Mouse (Mus musculus) forebrain, embryonic 11.5 days (tissue): ENCODE results near the gene Gm9045. TPM values are rescaled to one million over a fixed set of nuclear protein-coding genes. Genes with fewer than 3 reads are reported as not detected.
"Not testable (repeated sequence)": the region's sequence is repeated elsewhere in the genome, so short reads cannot be mapped to it uniquely, and the experiment has no call there.

Experiments used
- ATAC-seq: fragments of 200-750 bp; cut with Nextera tagmentation; replicated peaks from 2 replicates; pipeline ENCODE4 v1.8.0; 2017; ENCODE audit warnings: moderate TSS enrichment; ENCODE audit not compliant: low FRiP score
- DNase-seq: peaks from one replicate; pipeline ENCODE4 v3.0.0-alpha.2; 2017; ENCODE audit warnings: low spot score
- H3K27ac ChIP-seq: fragments of 300-500 bp; sonication (generic); 2 replicates; pipeline ENCODE4 v1.5.1; 2014; ENCODE audit warnings: low read depth, low read length
- H3K27me3 ChIP-seq: fragments of 300-500 bp; sonication (generic); 2 replicates; pipeline ENCODE4 v1.6.1; 2014; ENCODE audit warnings: mild to moderate bottlenecking, low read length, mixed read lengths; ENCODE audit not compliant: control insufficient read depth, insufficient read depth
- H3K36me3 ChIP-seq: fragments of 300-500 bp; sonication (generic); 2 replicates; pipeline ENCODE4 v1.6.1; 2014; ENCODE audit warnings: mild to moderate bottlenecking, low read length, moderate library complexity, mixed read lengths; ENCODE audit not compliant: control insufficient read depth, insufficient read depth
- H3K4me1 ChIP-seq: fragments of 300-500 bp; sonication (generic); replicated peaks from 2 replicates; pipeline ENCODE4 v1.6.1; 2014; ENCODE audit warnings: low read length, mixed read lengths; ENCODE audit not compliant: control insufficient read depth, insufficient read depth
- H3K4me2 ChIP-seq: fragments of 300-500 bp; sonication (generic); 2 replicates; pipeline ENCODE4 v1.6.1; 2014; ENCODE audit warnings: low read depth, mild to moderate bottlenecking, low read length, moderate library complexity, mixed read lengths; ENCODE audit not compliant: severe bottlenecking
- H3K4me3 ChIP-seq: fragments of 300-500 bp; sonication (generic); 2 replicates; pipeline ENCODE4 v1.5.1; 2014; ENCODE audit warnings: low read depth, low read length
- H3K9ac ChIP-seq: fragments of 300-500 bp; sonication (generic); 2 replicates; pipeline ENCODE4 v1.6.1; 2014; ENCODE audit warnings: low read length
- H3K9me3 ChIP-seq: fragments of 300-500 bp; sonication (generic); 2 replicates; pipeline ENCODE4 v1.6.1; 2016; ENCODE audit warnings: low read length, mixed read lengths; ENCODE audit not compliant: control insufficient read depth
- WGBS: fragments of 180-500 bp; shearing (Covaris S2); extraction: QIAGEN DNeasy Blood & Tissue Kit; methylation state at CpG from one replicate; pipeline ENCODE4 v1.1.7; 2014; 5-methylcytosine and 5-hydroxymethylcytosine counted together
- polyA plus RNA-seq: library from polyadenylated mRNA; unstranded; fragments of >200 nt; fragmentation: Nextera tagmentation; extraction: Ambion mirVana; gene quantifications from 2 replicates; pipeline ENCODE4 v1.2.1, GENCODE M21; 2014

Gene Gm9045
- polyA plus RNA-seq, 1 experiment from 2014 or later, result not detected

DNA sequence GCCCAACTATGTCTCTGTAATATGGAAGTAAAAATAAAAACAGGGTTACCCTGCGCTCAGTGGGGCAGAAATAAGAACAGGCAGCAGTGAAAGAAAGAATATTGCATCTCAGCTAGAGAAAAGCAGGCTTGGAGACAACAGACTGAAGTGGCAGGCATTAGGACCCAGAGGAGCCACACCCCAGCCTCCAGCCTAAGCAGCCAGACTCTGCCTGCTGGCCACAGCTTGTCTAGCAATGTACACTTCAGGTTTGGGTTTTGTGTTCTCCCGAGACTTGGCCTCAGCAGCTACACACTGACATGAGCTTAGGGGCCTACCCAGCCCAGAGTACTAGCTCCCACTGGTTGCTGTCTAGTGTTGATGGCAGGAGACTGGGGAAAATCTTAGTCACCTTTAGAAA is 35.5 kb downstream of the Gm9045 start:
- H3K4me2 ChIP-seq, H3K27ac ChIP-seq, H3K9ac ChIP-seq, H3K27me3 ChIP-seq, H3K4me3 ChIP-seq, H3K9me3 ChIP-seq, DNase-seq, H3K36me3 ChIP-seq, H3K4me1 ChIP-seq: not testable (repeated sequence)
- 0 out of 2 replicates have a peak, but pooled peaks have one; percentile 42 for ATAC-seq
- 44% methylated on average over 2 of the region's 2 CpGs for WGBS

DNA sequence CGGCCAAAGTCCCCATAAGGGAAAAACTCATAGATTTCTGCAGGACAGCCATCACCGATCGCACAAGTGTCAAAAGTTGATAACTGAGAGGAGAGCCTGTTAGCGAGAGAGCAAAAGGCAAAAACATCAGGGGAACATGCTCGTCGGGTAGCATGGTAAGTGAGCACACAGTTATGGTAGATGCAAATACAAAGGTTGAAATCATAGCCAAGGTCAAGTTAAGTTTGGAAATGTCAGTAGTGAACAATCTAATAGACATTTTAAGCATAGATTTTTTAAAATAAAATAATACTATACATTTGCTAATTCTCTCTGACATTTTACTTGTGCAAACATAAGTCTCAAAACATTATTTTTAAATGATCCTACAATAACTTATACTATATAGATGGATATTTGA is 42.7 kb downstream of the Gm9045 start, which contains the start of gene Iltifb:
TSS of gene Iltifb (minus strand) at position 101 of the 400 bp plus-strand sequence.
- no peak for DNase-seq
- H3K4me2 ChIP-seq, result no peak within 1 kb of the TSS
- no peak for ATAC-seq
- H3K36me3 ChIP-seq, result no peaks in the 10 kb centered on the region
- H3K9me3 ChIP-seq, result no peaks in the 10 kb centered on the region
- H3K4me3 ChIP-seq, result no peak within 1 kb of the TSS
- 93% methylated on average over 6 of the region's 6 CpGs for WGBS
- no peaks in the 10 kb centered on the region for H3K27me3 ChIP-seq
- H3K9ac ChIP-seq, result no peak within 1 kb of the TSS
- H3K27ac ChIP-seq, result no peak within 1 kb of the TSS
- H3K4me1 ChIP-seq, result no peaks in the 10 kb centered on the region

Other genes starting within 250 kb of the Gm9045 start
- 61.8 and 67.1 TPM in 2 replicates for gene Mdm1, start 196.0 kb downstream of the Gm9045 start, polyA plus RNA-seq
- 0.24 TPM in 1 of 2 replicates, not detected in the other for gene Il22, start 132.9 kb downstream of the Gm9045 start, polyA plus RNA-seq
- not detected in 2 replicates for gene Gm32717, start 97.1 kb downstream of the Gm9045 start, polyA plus RNA-seq
- gene Gm32802, start 79.1 kb downstream of the Gm9045 start, polyA plus RNA-seq, result not detected in 2 replicates
- not detected in 2 replicates for gene Iltifb, start 42.8 kb downstream of the Gm9045 start, polyA plus RNA-seq
- gene Gm9040, start 10.9 kb downstream of the Gm9045 start, polyA plus RNA-seq, result not detected in 2 replicates
- gene Gm9044, start 5.4 kb downstream of the Gm9045 start, polyA plus RNA-seq, result not detected in 2 replicates
- not detected in 2 replicates for gene Gm9046, start 5.4 kb upstream of the Gm9045 start, polyA plus RNA-seq
- gene Gm9048, start 10.8 kb upstream of the Gm9045 start, polyA plus RNA-seq, result not detected in 2 replicates
- gene Gm9049, start 16.3 kb upstream of the Gm9045 start, polyA plus RNA-seq, result not detected in 2 replicates
- gene Ifng, start 103.2 kb upstream of the Gm9045 start, polyA plus RNA-seq, result not detected in 2 replicates